Mouse (Mus musculus): ENCODE results near the gene Slc25a12. TPM values are rescaled to one million over a fixed set of nuclear protein-coding genes. Genes with fewer than 3 reads are reported as not detected.

The Slc25a12 gene
- polyA plus RNA-seq, 1 experiment: 35.8 TPM

DNA sequence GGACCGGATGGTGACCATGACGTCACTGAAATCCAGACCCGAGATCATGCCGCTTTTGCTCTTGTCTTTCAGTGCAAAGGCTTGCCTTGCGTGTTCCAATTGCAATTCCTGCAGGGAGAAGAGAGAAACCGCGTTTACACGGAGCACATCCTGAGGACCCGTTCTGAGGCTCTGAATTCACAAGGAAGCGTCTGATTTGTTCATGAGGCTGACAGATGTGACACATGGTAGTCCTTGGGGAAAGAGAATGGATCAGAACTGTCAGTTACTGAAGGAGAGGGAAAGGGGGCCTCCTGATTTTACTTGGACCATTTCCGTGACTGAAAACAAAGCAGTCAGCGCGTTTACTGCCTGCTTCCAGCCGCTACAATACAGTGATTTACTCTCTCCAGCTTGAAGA, 52.5 kb downstream of the Slc25a12 start:
- Histone ChIP-seq H3K4me3 (ENCODE audit: insufficient read depth, low read length) (no peak overlapping the region), H3K27ac (ENCODE audit: insufficient read depth, low read depth, low read length) (no peak overlapping the region), H3K4me1 (ENCODE audit: control insufficient read depth, insufficient read depth, low read length) (0 out of 2 replicates have a peak, but pooled peaks cover 2% of the 10 kb centered on the region)
- no peak for TF ChIP-seq CTCF (IDR thresholded peaks at IDR 0.05; ENCODE audit: low read depth, low read length)
- no peak for TF ChIP-seq POLR2A (IDR thresholded peaks at IDR 0.05; ENCODE audit: borderline replicate concordance, low read depth, low read length)

DNA sequence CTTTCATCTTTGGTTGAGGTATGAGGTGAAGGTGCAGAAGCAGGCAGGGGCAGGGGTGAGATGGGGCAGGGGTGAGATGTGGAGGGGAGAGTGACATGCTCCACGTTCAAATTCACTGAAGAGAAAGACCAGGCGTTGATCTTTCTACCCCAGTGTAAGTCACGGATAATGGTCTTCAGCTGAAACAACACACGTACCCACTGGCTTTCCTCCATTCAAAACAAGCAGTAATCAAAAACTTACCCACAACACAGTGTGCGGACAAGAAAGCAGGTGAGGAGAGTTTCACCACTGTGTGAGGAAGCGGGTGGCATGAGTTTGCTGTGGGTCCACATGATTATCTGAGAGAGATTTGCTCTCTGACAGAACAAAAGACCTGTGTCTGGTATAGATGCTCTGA, 53.5 kb downstream of the Slc25a12 start:
- Histone ChIP-seq H3K27ac (ENCODE audit: insufficient read depth, low read depth, low read length) (no peak overlapping the region), H3K4me3 (ENCODE audit: insufficient read depth, low read length) (no peak overlapping the region)
- TF ChIP-seq CTCF (IDR thresholded peaks at IDR 0.05; ENCODE audit: low read depth, low read length): no peak

DNA sequence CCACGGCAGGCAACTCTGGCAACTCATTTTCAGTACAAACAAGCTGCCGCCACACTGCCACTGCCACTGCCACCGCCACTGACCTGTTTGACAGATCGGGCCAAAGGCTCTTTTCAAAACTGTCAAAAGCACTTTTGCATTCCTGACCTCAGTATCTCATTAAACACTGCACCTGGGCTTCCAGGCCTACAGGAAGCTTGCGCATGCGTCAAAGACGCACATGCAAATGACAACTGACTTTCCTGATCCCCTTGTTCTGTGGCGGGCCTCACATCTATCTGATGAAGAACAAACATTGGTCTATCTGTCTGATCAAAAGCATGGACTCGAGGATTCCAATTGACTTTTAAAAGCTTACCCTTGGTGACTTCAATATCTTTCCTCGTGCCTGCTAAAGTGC, 55.5 kb downstream of the Slc25a12 start:
- TF ChIP-seq POLR2A (IDR thresholded peaks at IDR 0.05; ENCODE audit: borderline replicate concordance, low read depth, low read length) (no peak), CTCF (IDR thresholded peaks at IDR 0.05; ENCODE audit: low read depth, low read length) (no peak)
- no peaks in the 10 kb centered on the region for H3K4me1 ChIP-seq (ENCODE audit: control insufficient read depth, insufficient read depth, low read length)
- no peak overlapping the region for H3K27ac ChIP-seq (ENCODE audit: insufficient read depth, low read depth, low read length)
- no peak overlapping the region for H3K4me3 ChIP-seq (ENCODE audit: insufficient read depth, low read length)

More for the DNA sequence above, 53.5 kb downstream of the Slc25a12 start:
- 0 out of 2 replicates have a peak, but pooled peaks cover 2% of the 10 kb centered on the region for H3K4me1 ChIP-seq (ENCODE audit: control insufficient read depth, insufficient read depth, low read length)

DNA sequence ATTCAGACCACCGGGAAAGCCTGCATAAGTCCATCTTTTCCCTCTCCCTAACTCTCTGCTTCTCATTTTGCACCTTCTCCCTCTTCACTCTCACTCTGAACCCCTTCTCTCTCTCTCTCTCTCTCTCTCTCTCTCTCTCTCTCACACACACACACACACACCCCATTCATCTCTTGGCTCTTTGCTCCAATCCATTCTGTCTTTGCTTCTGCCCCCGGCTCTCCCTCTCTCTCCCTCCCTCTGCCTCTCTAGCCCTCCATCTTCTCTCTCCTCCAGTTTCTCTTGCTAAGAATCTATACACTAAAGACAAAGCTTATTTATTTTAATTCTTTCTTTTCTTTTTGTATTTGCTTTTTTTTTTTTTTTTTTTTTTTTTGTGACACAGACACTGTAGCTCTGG, 57.8 kb downstream of the Slc25a12 start:
- Histone ChIP-seq H3K4me3 (ENCODE audit: insufficient read depth, low read length) (no peak overlapping the region), H3K27ac (ENCODE audit: insufficient read depth, low read depth, low read length) (no peak overlapping the region), H3K4me1 (ENCODE audit: control insufficient read depth, insufficient read depth, low read length) (no peaks in the 10 kb centered on the region)
- TF ChIP-seq CTCF (IDR thresholded peaks at IDR 0.05; ENCODE audit: low read depth, low read length) (no peak), POLR2A (IDR thresholded peaks at IDR 0.05; ENCODE audit: borderline replicate concordance, low read depth, low read length) (no peak)

DNA sequence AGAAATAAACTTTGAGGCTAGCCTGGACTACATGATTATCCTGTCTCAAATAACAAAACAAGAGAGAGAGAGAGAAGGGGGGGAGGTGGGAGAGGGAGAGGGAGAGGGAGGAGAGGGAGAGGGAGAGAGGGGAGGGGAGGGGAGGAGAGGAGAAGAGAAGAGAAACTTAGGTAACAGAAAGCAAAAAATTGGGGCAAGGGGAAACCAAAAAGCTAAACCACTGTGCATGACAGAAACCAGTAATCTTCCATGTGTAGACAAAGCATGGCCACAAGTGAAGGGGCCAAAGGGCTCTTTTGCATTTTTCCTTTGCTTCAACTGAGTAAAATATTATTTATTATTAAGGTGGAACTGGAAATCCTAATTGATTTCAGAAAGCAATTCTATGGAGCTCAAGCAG, 61.2 kb downstream of the Slc25a12 start:
- no peak for TF ChIP-seq POLR2A (IDR thresholded peaks at IDR 0.05; ENCODE audit: borderline replicate concordance, low read depth, low read length)
- TF ChIP-seq CTCF (IDR thresholded peaks at IDR 0.05; ENCODE audit: low read depth, low read length): no peak
- Histone ChIP-seq H3K4me3 (ENCODE audit: insufficient read depth, low read length) (no peak overlapping the region), H3K4me1 (ENCODE audit: control insufficient read depth, insufficient read depth, low read length) (peaks cover 15% of the 10 kb centered on the region), H3K27ac (ENCODE audit: insufficient read depth, low read depth, low read length) (no peak overlapping the region)

DNA sequence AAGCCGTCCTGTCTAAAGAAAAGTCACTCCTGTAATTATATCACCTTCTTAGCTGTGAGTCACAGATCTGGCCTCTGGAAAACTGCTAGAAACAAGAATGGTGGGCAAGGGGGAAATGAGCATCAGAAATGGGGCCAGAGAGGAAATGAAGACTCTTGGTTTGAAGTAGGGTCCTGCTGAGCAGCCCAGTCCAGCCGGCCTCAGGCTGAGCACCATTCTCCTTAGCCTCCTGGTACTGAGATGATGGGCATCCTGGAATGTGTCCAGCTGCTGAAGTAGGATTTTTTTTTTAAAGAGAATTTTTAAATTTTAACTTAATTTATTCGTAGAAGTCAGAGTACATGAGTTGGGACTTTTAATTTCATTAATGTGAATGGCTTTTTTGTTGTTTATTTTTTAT, 62.7 kb downstream of the Slc25a12 start:
- H3K27ac ChIP-seq (ENCODE audit: insufficient read depth, low read depth, low read length): no peak overlapping the region
- TF ChIP-seq POLR2A (IDR thresholded peaks at IDR 0.05; ENCODE audit: borderline replicate concordance, low read depth, low read length): no peak
- TF ChIP-seq CTCF (IDR thresholded peaks at IDR 0.05; ENCODE audit: low read depth, low read length): no peak
- H3K4me3 ChIP-seq (ENCODE audit: insufficient read depth, low read length): no peak overlapping the region
- peaks cover 15% of the 10 kb centered on the region for H3K4me1 ChIP-seq (ENCODE audit: control insufficient read depth, insufficient read depth, low read length)

DNA sequence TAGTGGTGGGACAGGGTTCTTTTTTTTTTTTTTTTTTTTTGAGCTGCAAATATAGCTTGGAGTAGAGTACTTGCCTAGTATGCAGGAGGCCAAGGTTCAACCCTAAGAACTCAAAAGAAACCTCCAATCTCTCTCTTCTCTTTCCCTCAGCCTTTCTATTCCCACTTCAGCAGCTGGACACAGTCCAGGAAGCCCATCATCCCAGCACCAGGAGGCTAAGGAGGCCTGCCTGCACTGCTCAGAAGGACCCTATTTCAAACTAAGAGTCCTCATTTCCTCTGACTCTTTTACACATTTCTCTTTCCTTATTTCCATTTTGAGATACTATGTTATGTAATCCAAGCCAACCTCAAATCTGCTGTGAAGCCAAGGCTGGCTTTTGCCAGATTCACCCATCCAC, 64.3 kb downstream of the Slc25a12 start:
- peaks cover 15% of the 10 kb centered on the region for H3K4me1 ChIP-seq (ENCODE audit: control insufficient read depth, insufficient read depth, low read length)
- H3K27ac ChIP-seq (ENCODE audit: insufficient read depth, low read depth, low read length): no peak overlapping the region
- TF ChIP-seq CTCF (IDR thresholded peaks at IDR 0.05; ENCODE audit: low read depth, low read length) (no peak), POLR2A (IDR thresholded peaks at IDR 0.05; ENCODE audit: borderline replicate concordance, low read depth, low read length) (no peak)
- no peak overlapping the region for H3K4me3 ChIP-seq (ENCODE audit: insufficient read depth, low read length)

DNA sequence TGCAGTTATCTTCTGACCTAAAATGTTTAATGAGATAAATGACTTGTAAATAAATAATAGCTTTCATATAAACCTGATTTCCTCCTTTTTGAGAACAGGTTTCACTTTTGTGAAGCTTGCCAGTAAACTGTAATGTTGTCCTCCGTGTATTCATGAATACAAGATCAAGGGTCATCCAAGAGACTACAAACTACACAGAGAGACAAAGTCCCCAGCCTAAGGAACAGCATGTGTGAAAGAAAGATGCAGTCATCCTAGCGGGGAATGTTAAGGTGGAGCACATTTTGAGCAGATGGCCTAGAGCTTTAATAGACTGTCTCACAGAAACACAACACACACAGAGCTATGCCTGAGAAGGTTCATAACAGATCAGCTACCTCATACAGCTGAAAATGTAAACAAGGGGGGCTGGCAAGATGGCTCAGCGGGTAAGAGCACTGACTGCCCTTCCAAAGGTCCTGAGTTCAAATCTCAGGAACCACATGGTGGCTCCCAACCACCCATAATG, 65.3 kb downstream of the Slc25a12 start:
- no peak overlapping the region for H3K4me3 ChIP-seq (ENCODE audit: insufficient read depth, low read length)
- peaks cover 15% of the 10 kb centered on the region for H3K4me1 ChIP-seq (ENCODE audit: control insufficient read depth, insufficient read depth, low read length)
- no peak overlapping the region for H3K27ac ChIP-seq (ENCODE audit: insufficient read depth, low read depth, low read length)
- TF ChIP-seq CTCF (IDR thresholded peaks at IDR 0.05; ENCODE audit: low read depth, low read length) (no peak), POLR2A (IDR thresholded peaks at IDR 0.05; ENCODE audit: borderline replicate concordance, low read depth, low read length) (no peak)

DNA sequence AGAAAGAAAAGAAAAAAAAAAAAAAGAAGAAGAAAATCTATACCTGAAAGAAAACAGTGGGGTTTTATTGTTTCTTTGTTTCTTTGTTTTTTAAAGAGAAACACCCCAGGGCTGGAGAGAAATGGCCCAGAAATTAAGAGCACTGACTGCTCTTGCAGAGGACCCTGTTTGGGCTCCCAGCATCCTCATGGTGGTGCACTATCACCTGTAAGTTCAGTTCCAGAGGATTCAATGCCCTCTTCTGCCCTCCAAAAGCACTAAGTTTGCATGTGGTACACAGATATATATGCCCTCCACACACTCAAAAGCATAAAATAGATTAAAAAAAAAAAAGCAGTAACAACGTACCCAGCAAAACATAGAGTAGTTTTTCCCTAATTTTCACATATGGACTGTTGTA, 68.8 kb downstream of the Slc25a12 start:
- Histone ChIP-seq H3K4me3 (ENCODE audit: insufficient read depth, low read length) (no peak overlapping the region), H3K4me1 (ENCODE audit: control insufficient read depth, insufficient read depth, low read length) (peaks cover 8% of the 10 kb centered on the region), H3K27ac (ENCODE audit: insufficient read depth, low read depth, low read length) (no peak overlapping the region)
- no peak for TF ChIP-seq POLR2A (IDR thresholded peaks at IDR 0.05; ENCODE audit: borderline replicate concordance, low read depth, low read length)
- TF ChIP-seq CTCF (IDR thresholded peaks at IDR 0.05; ENCODE audit: low read depth, low read length): no peak

DNA sequence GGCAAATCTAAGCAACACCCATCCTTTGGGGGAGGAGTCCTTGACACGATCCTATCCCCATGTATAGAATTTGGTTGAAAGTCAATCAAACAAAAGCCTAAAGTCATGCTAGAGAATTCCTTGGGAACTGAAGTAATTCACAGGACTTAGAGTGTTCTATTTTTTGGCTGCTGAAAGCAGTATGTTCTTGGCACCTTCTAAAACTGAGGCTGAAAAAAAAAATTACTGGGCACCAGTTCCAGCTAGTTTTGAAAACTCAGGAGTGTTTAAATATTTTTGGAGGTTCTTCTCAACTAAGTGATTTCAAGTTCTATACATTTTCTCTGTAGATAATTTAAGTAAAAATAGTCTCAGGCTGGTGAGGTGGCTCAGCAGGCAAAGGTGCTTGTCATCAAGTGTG, 70.0 kb downstream of the Slc25a12 start:
- TF ChIP-seq CTCF (IDR thresholded peaks at IDR 0.05; ENCODE audit: low read depth, low read length): no peak
- no peak for TF ChIP-seq POLR2A (IDR thresholded peaks at IDR 0.05; ENCODE audit: borderline replicate concordance, low read depth, low read length)
- Histone ChIP-seq H3K27ac (ENCODE audit: insufficient read depth, low read depth, low read length) (no peak overlapping the region), H3K4me3 (ENCODE audit: insufficient read depth, low read length) (no peak overlapping the region), H3K4me1 (ENCODE audit: control insufficient read depth, insufficient read depth, low read length) (no peaks in the 10 kb centered on the region)

DNA sequence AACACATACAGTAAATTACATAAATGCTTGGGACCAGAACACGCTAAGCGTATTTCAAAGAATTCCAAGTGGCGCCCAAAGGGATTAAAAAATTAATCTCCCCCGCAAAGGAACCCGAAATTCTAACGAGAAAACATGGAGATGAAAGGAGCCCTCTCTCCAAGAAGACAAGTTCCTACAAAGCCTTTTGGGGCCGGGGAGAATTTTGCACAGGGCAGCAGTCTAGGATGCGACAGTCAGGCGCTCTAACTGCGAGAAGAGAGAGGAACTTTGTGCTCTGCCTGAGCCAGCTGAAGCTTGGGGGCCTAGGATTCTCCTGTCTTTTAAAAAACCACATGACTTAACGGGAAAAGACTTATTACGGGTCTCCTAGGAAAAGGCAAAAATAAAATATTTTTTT, 71.7 kb downstream of the Slc25a12 start:
- Histone ChIP-seq H3K27ac (ENCODE audit: insufficient read depth, low read depth, low read length) (no peak overlapping the region), H3K4me3 (ENCODE audit: insufficient read depth, low read length) (no peak overlapping the region), H3K4me1 (ENCODE audit: control insufficient read depth, insufficient read depth, low read length) (no peaks in the 10 kb centered on the region)
- TF ChIP-seq POLR2A (IDR thresholded peaks at IDR 0.05; ENCODE audit: borderline replicate concordance, low read depth, low read length): no peak
- no peak for TF ChIP-seq CTCF (IDR thresholded peaks at IDR 0.05; ENCODE audit: low read depth, low read length)

Data from bone marrow macrophage, adult 2 months (primary cell).